Mouse (Mus musculus): ENCODE measurements around the gene Defb23. TPM values are rescaled to one million over a fixed set of nuclear protein-coding genes. Genes with fewer than 3 reads are reported as not detected.
"Not testable (repeated sequence)": the region's sequence is repeated elsewhere in the genome, so short reads cannot be mapped to it uniquely, and the experiment has no call there.

Defb23 gene
- total and polyA plus RNA-seq, 2 experiments = not detected

DNA sequence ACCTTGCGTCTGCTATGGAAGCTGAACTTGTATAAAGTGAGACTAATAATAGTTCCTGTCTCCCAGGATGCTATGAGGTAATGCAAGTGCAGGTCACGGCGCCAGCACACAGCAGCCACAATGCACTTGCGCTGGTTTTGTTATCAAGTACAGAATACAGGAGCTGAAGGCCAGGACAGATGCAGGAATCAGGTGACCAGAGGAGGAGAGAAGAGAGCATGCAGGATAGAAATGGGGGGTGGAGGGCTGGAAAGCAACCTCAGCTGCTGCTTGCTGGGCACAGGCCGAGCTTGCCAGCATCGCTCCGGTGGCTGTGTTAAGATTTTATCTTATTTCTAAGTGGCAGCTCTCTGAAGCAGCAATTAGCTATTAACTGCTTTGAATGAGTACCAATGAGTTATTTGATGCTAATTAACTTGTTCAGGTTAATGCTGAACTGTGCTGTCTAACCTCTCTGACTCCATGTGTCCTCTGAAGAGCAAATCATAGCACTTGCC is 28.0 kb downstream of the Defb23 start:
- H3K79me2 ChIP-seq (ENCODE audit: control insufficient read depth, insufficient read depth, low read length) = no peaks in the 10 kb centered on the region
- no peak overlapping the region for H3K9ac ChIP-seq (ENCODE audit: low read depth, low read length)
- peaks cover 2% of the 10 kb centered on the region; the same call in 1 of the 2 replicates for H3K4me1 ChIP-seq (ENCODE audit: control insufficient read depth, insufficient read depth, low read length)
- H3K36me3 ChIP-seq (ENCODE audit: control insufficient read depth, insufficient read depth, low read length) = no peaks in the 10 kb centered on the region
- TF ChIP-seq CTCF (IDR thresholded peaks at IDR 0.05; ENCODE audit: low read depth, low read length) = no peak
- TF ChIP-seq POLR2A (IDR thresholded peaks at IDR 0.05; ENCODE audit: extremely low read depth, insufficient read depth, low read length) = no peak
- no peak overlapping the region for H3K4me3 ChIP-seq (ENCODE audit: insufficient read depth, low read depth, low read length)
- H3K27ac ChIP-seq (replicated peaks; ENCODE audit: insufficient read depth, low read depth, low read length) = no peak overlapping the region
- DNase-seq (ENCODE audit: extremely low read depth, low read depth, low spot score) = no peak
- H3K27me3 ChIP-seq (ENCODE audit: control insufficient read depth, insufficient read depth, low read length) = no peaks in the 10 kb centered on the region
- WGBS = 88% methylated on average over 7 of the region's 7 CpGs

DNA sequence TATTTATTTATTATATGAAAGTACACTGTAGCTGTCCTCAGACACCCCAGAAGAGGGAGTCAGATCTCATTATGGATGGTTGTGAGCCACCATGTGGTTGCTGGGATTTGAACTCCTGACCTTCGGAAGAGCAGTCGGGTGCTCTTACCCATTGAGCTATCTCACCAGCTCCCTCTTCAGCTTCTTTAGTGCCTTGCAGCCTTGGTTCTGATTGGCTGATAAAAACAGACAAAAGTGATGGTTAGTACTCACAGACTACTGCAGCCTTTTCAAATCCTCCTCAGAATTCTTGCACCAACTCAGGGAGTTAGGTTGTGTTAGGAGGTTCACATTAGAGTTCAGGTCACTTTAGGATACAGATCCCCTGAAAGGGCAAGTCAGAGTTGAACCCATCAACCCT is 35.9 kb downstream of the Defb23 start:
- not testable (repeated sequence) for H3K4me3 ChIP-seq (ENCODE audit: insufficient read depth, low read depth, low read length); H3K9ac ChIP-seq (ENCODE audit: low read depth, low read length); H3K27me3 ChIP-seq (ENCODE audit: control insufficient read depth, insufficient read depth, low read length); H3K79me2 ChIP-seq (ENCODE audit: control insufficient read depth, insufficient read depth, low read length); H3K27ac ChIP-seq (replicated peaks; ENCODE audit: insufficient read depth, low read depth, low read length); DNase-seq (ENCODE audit: extremely low read depth, low read depth, low spot score); H3K4me1 ChIP-seq (ENCODE audit: control insufficient read depth, insufficient read depth, low read length); H3K36me3 ChIP-seq (ENCODE audit: control insufficient read depth, insufficient read depth, low read length)
- WGBS = 76% methylated on average over 2 of the region's 2 CpGs

DNA sequence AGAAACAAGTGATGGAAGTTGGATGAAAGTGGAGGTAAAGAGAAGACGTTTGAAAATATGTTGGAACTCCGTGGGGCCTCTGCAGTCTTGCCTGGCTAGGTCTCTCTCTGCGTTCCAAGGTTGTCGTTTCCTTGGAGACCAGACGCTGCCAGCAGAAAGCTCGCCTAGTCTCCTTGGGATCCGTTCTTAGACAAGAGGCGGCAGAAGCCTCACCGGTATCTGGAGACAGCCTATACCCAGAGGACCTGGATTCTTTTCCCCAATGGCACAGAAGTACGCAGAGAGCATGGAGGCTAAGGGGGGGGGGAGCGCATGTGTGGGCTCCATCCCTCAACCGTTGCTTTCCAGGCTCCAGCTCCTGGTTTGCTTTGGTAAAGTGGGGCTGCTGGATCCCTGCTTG is 36.9 kb downstream of the Defb23 start:
- 25% methylated on average over 12 of the region's 12 CpGs for WGBS
- DNase-seq (ENCODE audit: extremely low read depth, low read depth, low spot score) = no peak
- TF ChIP-seq POLR2A (IDR thresholded peaks at IDR 0.05; ENCODE audit: extremely low read depth, insufficient read depth, low read length) (no peak), CTCF (IDR thresholded peaks at IDR 0.05; ENCODE audit: low read depth, low read length) (no peak)
- Histone ChIP-seq H3K4me3 (ENCODE audit: insufficient read depth, low read depth, low read length) (no peak overlapping the region), H3K36me3 (ENCODE audit: control insufficient read depth, insufficient read depth, low read length) (no peaks in the 10 kb centered on the region), H3K79me2 (ENCODE audit: control insufficient read depth, insufficient read depth, low read length) (no peaks in the 10 kb centered on the region), H3K27ac (replicated peaks; ENCODE audit: insufficient read depth, low read depth, low read length) (no peak overlapping the region), H3K4me1 (ENCODE audit: control insufficient read depth, insufficient read depth, low read length) (no peaks in the 10 kb centered on the region), H3K9ac (ENCODE audit: low read depth, low read length) (no peak overlapping the region), H3K27me3 (ENCODE audit: control insufficient read depth, insufficient read depth, low read length) (no peaks in the 10 kb centered on the region)

DNA sequence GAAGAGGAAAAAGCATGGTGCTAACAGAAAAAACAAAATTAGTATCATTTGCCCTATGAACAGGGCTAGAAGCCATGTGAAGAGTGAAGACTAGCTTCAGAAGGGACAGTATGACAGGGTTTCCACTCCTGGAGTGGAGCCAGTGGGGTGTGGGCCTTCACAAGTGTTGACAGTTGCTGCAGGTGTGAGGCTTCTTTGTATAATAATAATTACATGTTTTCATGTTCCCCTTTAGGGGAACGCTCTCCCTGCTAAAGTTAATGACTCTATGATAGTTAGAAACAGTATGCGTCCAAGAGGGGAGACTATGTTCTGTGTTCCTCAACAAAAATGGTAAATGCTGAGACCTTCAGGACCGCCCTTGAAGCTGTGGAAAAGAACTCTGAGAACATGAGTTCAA is 48.6 kb downstream of the Defb23 start:
- no peaks in the 10 kb centered on the region for H3K4me1 ChIP-seq (ENCODE audit: control insufficient read depth, insufficient read depth, low read length)
- WGBS = 99% methylated on average over 3 of the region's 3 CpGs
- H3K4me3 ChIP-seq (ENCODE audit: insufficient read depth, low read depth, low read length) = no peak overlapping the region
- TF ChIP-seq POLR2A (IDR thresholded peaks at IDR 0.05; ENCODE audit: extremely low read depth, insufficient read depth, low read length) = no peak
- no peak for TF ChIP-seq CTCF (IDR thresholded peaks at IDR 0.05; ENCODE audit: low read depth, low read length)
- H3K27ac ChIP-seq (replicated peaks; ENCODE audit: insufficient read depth, low read depth, low read length) = no peak overlapping the region
- H3K27me3 ChIP-seq (ENCODE audit: control insufficient read depth, insufficient read depth, low read length) = peaks cover 4% of the 10 kb centered on the region; the same call in 1 of the 2 replicates
- H3K36me3 ChIP-seq (ENCODE audit: control insufficient read depth, insufficient read depth, low read length) = no peaks in the 10 kb centered on the region
- no peak for DNase-seq (ENCODE audit: extremely low read depth, low read depth, low spot score)
- no peaks in the 10 kb centered on the region for H3K79me2 ChIP-seq (ENCODE audit: control insufficient read depth, insufficient read depth, low read length)
- no peak overlapping the region for H3K9ac ChIP-seq (ENCODE audit: low read depth, low read length)

DNA sequence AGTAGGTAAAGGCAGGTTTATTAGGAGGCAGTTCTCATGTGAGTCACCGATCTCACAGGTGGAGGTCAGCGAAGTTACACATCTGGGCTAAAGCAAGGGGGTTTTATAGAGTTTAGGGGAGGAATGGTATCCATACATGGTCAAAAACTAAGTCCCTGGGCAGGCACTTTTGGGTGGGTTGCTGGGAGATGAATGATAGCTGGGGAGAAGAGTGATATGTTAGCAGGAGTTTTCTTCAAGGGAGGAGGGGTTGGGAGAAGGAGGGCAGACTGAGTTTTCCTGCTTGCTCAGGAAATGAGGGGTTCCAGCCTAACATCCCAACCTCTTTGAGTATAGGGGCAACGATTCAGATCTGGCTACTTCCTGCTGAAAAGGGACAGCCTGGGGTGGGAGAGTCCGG is 49.1 kb downstream of the Defb23 start, which contains the start of gene 6820408C15Rik:
Gene 6820408C15Rik (plus strand): TSS at position 301 of the 400 bp plus-strand sequence.
- DNase-seq (ENCODE audit: extremely low read depth, low read depth, low spot score) = no peak
- no peak for TF ChIP-seq CTCF (IDR thresholded peaks at IDR 0.05; ENCODE audit: low read depth, low read length)
- TF ChIP-seq POLR2A (IDR thresholded peaks at IDR 0.05; ENCODE audit: extremely low read depth, insufficient read depth, low read length) = no peak

DNA sequence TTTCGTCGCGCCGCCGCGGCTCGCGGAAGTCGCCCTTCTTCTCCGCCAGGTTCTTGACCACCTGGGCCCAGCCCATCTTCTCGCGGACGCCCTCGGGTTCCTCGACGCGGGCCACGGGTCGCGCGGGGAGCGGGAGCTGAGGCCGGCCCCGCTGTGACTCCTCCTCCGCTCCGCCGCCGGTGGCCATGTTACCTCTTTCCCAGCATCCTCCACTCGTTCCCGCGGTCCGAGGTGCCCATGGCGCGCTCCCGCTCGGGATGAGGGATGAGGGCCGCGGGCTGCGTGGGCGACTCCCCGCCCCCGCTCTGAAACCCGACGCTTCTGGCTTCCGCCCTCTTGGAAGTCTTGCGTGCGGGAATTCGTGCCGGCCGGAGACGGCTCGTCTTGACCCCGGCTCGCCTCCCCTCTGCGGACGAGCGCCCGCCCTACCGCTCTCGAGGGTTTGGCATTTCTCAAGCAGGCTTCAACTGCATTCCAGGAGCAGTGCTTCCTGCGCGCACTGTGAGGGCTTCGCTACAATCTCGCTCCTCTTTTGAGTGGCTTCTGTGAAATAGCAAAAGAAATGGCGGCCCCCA is 49.7 kb downstream of the Defb23 start, which contains the start of gene Zcchc3:
Gene Zcchc3 (minus strand): TSS at position 437 of the 575 bp plus-strand sequence.
- Histone ChIP-seq H3K4me3 (ENCODE audit: insufficient read depth, low read depth, low read length) (peak within 1 kb of the TSS; percentile 80), H3K9ac (ENCODE audit: low read depth, low read length) (peak within 1 kb of the TSS; percentile 85), H3K27ac (replicated peaks; ENCODE audit: insufficient read depth, low read depth, low read length) (no peak within 1 kb of the TSS), H3K27me3 (ENCODE audit: control insufficient read depth, insufficient read depth, low read length) (peaks cover 4% of the 10 kb centered on the region; the same call in 1 of the 2 replicates), H3K36me3 (ENCODE audit: control insufficient read depth, insufficient read depth, low read length) (no peaks in the 10 kb centered on the region), H3K79me2 (ENCODE audit: control insufficient read depth, insufficient read depth, low read length) (no peaks in the 10 kb centered on the region), H3K4me1 (ENCODE audit: control insufficient read depth, insufficient read depth, low read length) (no peaks in the 10 kb centered on the region)
- peak; percentile 18 for DNase-seq (ENCODE audit: extremely low read depth, low read depth, low spot score)
- WGBS = 1% methylated on average over 61 of the region's 65 CpGs
- TF ChIP-seq POLR2A (IDR thresholded peaks at IDR 0.05; ENCODE audit: extremely low read depth, insufficient read depth, low read length) (no peak), CTCF (IDR thresholded peaks at IDR 0.05; ENCODE audit: low read depth, low read length) (no peak)

More for the DNA sequence above, 49.1 kb downstream of the Defb23 start, which contains the start of gene 6820408C15Rik:
- peaks cover 4% of the 10 kb centered on the region; the same call in 1 of the 2 replicates for H3K27me3 ChIP-seq (ENCODE audit: control insufficient read depth, insufficient read depth, low read length)
- H3K27ac ChIP-seq (replicated peaks; ENCODE audit: insufficient read depth, low read depth, low read length) = no peak within 1 kb of the TSS
- H3K4me1 ChIP-seq (ENCODE audit: control insufficient read depth, insufficient read depth, low read length) = no peaks in the 10 kb centered on the region
- no peaks in the 10 kb centered on the region for H3K36me3 ChIP-seq (ENCODE audit: control insufficient read depth, insufficient read depth, low read length)
- H3K9ac ChIP-seq (ENCODE audit: low read depth, low read length) = peak within 1 kb of the TSS; percentile 85
- 38% methylated on average over 4 of the region's 4 CpGs for WGBS
- peak within 1 kb of the TSS; percentile 80 for H3K4me3 ChIP-seq (ENCODE audit: insufficient read depth, low read depth, low read length)
- H3K79me2 ChIP-seq (ENCODE audit: control insufficient read depth, insufficient read depth, low read length) = no peaks in the 10 kb centered on the region
